Mouse (Mus musculus): ENCODE measurements around the gene Mrpl17.

Gene Mrpl17

GRCm38 (mm10) chr7:105786506-105787284 is 24.2 kb downstream of the Mrpl17 start:
- DNase-seq (ENCODE audit: low read depth, low spot score): peak; percentile 51

- DNase-seq (ENCODE audit: low read depth, low spot score): no peak
Measured at GRCm38 (mm10) chr7:105784556-105784955, 26.3 kb downstream of the Mrpl17 start.

GRCm38 (mm10) chr7:105783861-105784260 is 27.0 kb downstream of the Mrpl17 start:
- DNase-seq (ENCODE audit: low read depth, low spot score): no peak

- no peak for DNase-seq (ENCODE audit: low read depth, low spot score)
Measured at GRCm38 (mm10) chr7:105778553-105779265, 32.2 kb downstream of the Mrpl17 start.

GRCm38 (mm10) chr7:105777797-105778552 is 32.9 kb downstream of the Mrpl17 start:
- DNase-seq (ENCODE audit: low read depth, low spot score): peak; percentile 88

GRCm38 (mm10) chr7:105777316-105777715 is 33.6 kb downstream of the Mrpl17 start:
- no peak for DNase-seq (ENCODE audit: low read depth, low spot score)

GRCm38 (mm10) chr7:105776026-105776425 is 34.9 kb downstream of the Mrpl17 start:
- DNase-seq (ENCODE audit: low read depth, low spot score): no peak

GRCm38 (mm10) chr7:105774661-105775060 is 36.2 kb downstream of the Mrpl17 start:
- DNase-seq (ENCODE audit: low read depth, low spot score): no peak

- DNase-seq (ENCODE audit: low read depth, low spot score): no peak
Measured at GRCm38 (mm10) chr7:105773041-105773440, 37.9 kb downstream of the Mrpl17 start.

GRCm38 (mm10) chr7:105772331-105772730 is 38.6 kb downstream of the Mrpl17 start:
- DNase-seq (ENCODE audit: low read depth, low spot score): no peak

- no peak for DNase-seq (ENCODE audit: low read depth, low spot score)
Measured at GRCm38 (mm10) chr7:105769959-105770358, 40.9 kb downstream of the Mrpl17 start.

GRCm38 (mm10) chr7:105767729-105768165 is 43.2 kb downstream of the Mrpl17 start:
- peak; percentile 60 for DNase-seq (ENCODE audit: low read depth, low spot score)

GRCm38 (mm10) chr7:105764331-105764730 is 46.6 kb downstream of the Mrpl17 start:
- no peak for DNase-seq (ENCODE audit: low read depth, low spot score)

GRCm38 (mm10) chr7:105762517-105763270 is 48.2 kb downstream of the Mrpl17 start:
- DNase-seq (ENCODE audit: low read depth, low spot score): no peak

- no peak for DNase-seq (ENCODE audit: low read depth, low spot score)
Measured at GRCm38 (mm10) chr7:105761813-105762484, 49.0 kb downstream of the Mrpl17 start.

GRCm38 (mm10) chr7:105753281-105753680 is 57.6 kb downstream of the Mrpl17 start:
- no peak for DNase-seq (ENCODE audit: low read depth, low spot score)

Data from mesoderm, embryonic 11.5 days (tissue).